ENCODE assay signal across 25 mouse cellular contexts in the genomic region with DNA sequence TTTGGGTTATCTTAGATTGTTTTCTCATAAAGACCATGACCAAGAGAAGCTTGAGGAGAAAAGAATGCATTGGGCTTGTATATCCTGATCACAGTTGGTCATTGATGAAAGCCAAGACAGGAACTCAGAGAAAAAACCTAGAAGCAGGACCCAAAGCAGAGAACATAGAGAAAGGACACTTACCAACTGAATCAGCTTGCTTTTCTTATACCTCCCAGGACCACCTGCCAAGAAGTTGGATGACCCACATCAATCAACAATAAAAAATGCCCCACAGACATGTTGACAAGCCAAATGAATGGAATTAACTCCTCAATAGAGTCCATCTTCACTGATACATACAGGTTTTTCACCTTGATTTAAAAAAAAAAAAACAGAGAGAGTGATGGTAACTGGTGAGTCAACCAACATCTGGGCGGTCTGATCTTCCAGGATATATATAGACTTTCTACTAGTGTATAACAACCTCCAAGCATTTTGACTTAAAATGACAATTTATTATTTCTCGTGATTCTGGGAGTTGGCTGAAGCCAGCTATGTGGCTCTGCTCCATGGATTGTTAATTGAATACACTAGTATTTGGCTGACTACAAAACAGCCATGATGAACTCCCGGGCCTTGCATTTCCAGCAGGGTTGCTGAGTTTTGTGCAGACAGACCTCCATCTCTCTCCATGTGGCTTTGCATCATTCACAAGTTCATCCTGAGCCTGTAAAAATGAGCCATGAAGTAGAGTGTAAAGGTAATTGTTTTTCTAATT. TPM values are rescaled to one million over a fixed set of nuclear protein-coding genes. Genes with fewer than 3 reads are reported as not detected.
"Had no signal": no experiment of that assay in that cellular context is flagged by ENCODE, and none has a peak within 500 bp of the region (broad histone marks: within the 10 kb centered on the region; RNA-seq: fewer than 3 reads in every experiment).

No protein-coding gene starts in this region.

- H3K4me3 ChIP-seq: limb, embryonic 12.5 days; limb, embryonic 15.5 days; lung, embryonic 15.5 days; midbrain, embryonic 12.5 days; midbrain, embryonic 15.5 days; myocyte; neural tube, embryonic 13.5 days had no signal

- H3K27ac ChIP-seq: kidney, postnatal 0 days; limb, embryonic 12.5 days; limb, embryonic 15.5 days; liver, embryonic 14.5 days; lung, embryonic 15.5 days; midbrain, embryonic 12.5 days; midbrain, embryonic 15.5 days; neural tube, embryonic 13.5 days had no signal

- DNase-seq: kidney, postnatal 36 days; left cerebral cortex, postnatal 4 days; liver, postnatal 0 days; lung, postnatal 10 days; lung, postnatal 36 days; retina, postnatal 1 day; right cerebral cortex, postnatal 25 days; thymus, adult 18-20 months; thymus, postnatal 36 days had no signal

- ATAC-seq: liver, postnatal 0 days; midbrain, embryonic 15.5 days had no signal

- H3K4me1 ChIP-seq: limb, embryonic 12.5 days; limb, embryonic 15.5 days; lung, embryonic 15.5 days; midbrain, embryonic 12.5 days; midbrain, embryonic 15.5 days; neural tube, embryonic 13.5 days had no signal

- H3K27me3 ChIP-seq: limb, embryonic 12.5 days; limb, embryonic 15.5 days; lung, embryonic 15.5 days; midbrain, embryonic 12.5 days; midbrain, embryonic 15.5 days; neural tube, embryonic 13.5 days had no signal

RNA-seq across cellular contexts. Expression of gene Neurod1, which starts 12.5 kb away (rescaled TPM):
- total RNA-seq: megakaryocyte-erythroid progenitor cell, adult 5-6 weeks; monocyte, adult 5-6 weeks; neutrophil, adult 5-6 weeks had no signal
- polyA plus RNA-seq: kidney, embryonic 14.5 days; kidney, postnatal 0 days; limb, embryonic 15.5 days; liver, postnatal 0 days; lung, embryonic 15.5 days; myocyte; spleen, adult 2 months; testis, adult 2 months; urinary bladder, adult 2 months had no signal

RNA-seq across cellular contexts. Expression of gene Cerkl, which starts 12.5 kb away (rescaled TPM):
- polyA plus RNA-seq: myocyte had no signal
